ENCODE assay signal across 12 mouse cellular contexts in genomic region chr1:131419307-131419706, GRCm38 (mm10).
DNase-seq lines count a peak whose midpoint lies in the region; ATAC-seq and TF ChIP-seq lines count a peak whose summit lies in the region.
"Had no signal": no experiment of that assay in that cellular context is flagged by ENCODE, and none has a peak within 500 bp of the region (broad histone marks: within the 10 kb centered on the region; RNA-seq: fewer than 3 reads in every experiment).

No protein-coding gene starts in this region.

- DNase-seq in heart, adult 18-20 months = peak; percentile 17 to 38
- DNase-seq in heart, adult 8-10 months (ENCODE audit: low spot score) = no peak
- no peak for DNase-seq in midbrain, postnatal 0 days (ENCODE audit: low spot score)
- DNase-seq in gastrocnemius, adult 8-10 months (ENCODE audit: low spot score in 2 of 2) = no peak
- DNase-seq in left cerebral cortex, adult 8-10 months (ENCODE audit: low spot score in 2 of 2) = no peak
- DNase-seq: kidney, postnatal 14 days; layer of hippocampus, postnatal 36 days had no signal

- no peaks in the 10 kb centered on the region for H3K9me3 ChIP-seq in midbrain, embryonic 13.5 days
- no peaks in the 10 kb centered on the region for H3K9me3 ChIP-seq in midbrain, postnatal 0 days (ENCODE audit: low read length)
- H3K9me3 ChIP-seq: embryonic facial prominence, embryonic 12.5 days; limb, embryonic 15.5 days had no signal

- H3K27me3 ChIP-seq in midbrain, embryonic 13.5 days = no peaks in the 10 kb centered on the region
- H3K27me3 ChIP-seq in midbrain, postnatal 0 days (ENCODE audit: insufficient read depth, low read length) = no peaks in the 10 kb centered on the region
- H3K27me3 ChIP-seq: embryonic facial prominence, embryonic 12.5 days; limb, embryonic 15.5 days had no signal

- H3K27ac ChIP-seq in midbrain, embryonic 13.5 days = 0 out of 2 replicates have a peak overlapping the region, but pooled peaks have one; percentile 25
- no peak overlapping the region for H3K27ac ChIP-seq in midbrain, postnatal 0 days (ENCODE audit: low read depth, low read length)
- H3K27ac ChIP-seq: embryonic facial prominence, embryonic 12.5 days; limb, embryonic 15.5 days had no signal

- peaks cover 31% of the 10 kb centered on the region for H3K4me1 ChIP-seq in midbrain, embryonic 13.5 days (replicated peaks)
- H3K4me1 ChIP-seq in midbrain, postnatal 0 days (ENCODE audit: insufficient read depth, low read length) = peaks cover 10% of the 10 kb centered on the region
- H3K4me1 ChIP-seq: limb, embryonic 15.5 days had no signal

- no peak overlapping the region for H3K4me2 ChIP-seq in midbrain, embryonic 13.5 days (replicated peaks)
- no peak overlapping the region for H3K4me2 ChIP-seq in midbrain, postnatal 0 days (ENCODE audit: low read depth, low read length, poor library complexity, severe bottlenecking)
- H3K4me2 ChIP-seq: embryonic facial prominence, embryonic 12.5 days; limb, embryonic 15.5 days had no signal

- ATAC-seq in midbrain, embryonic 13.5 days = no peak
- no peak for ATAC-seq in midbrain, postnatal 0 days (ENCODE audit: low FRiP score)
- 0 out of 2 replicates have a peak, but pooled peaks have one; percentile 44 for ATAC-seq in erythroid progenitor cell, adult 5-6 weeks (replicated peaks; ENCODE audit: low FRiP score, poor library complexity, severe bottlenecking)
- peak; percentile 86 for ATAC-seq in megakaryocyte-erythroid progenitor cell, adult 5-6 weeks (replicated peaks; ENCODE audit: low FRiP score, low TSS enrichment, poor library complexity, severe bottlenecking)

- H3K36me3 ChIP-seq in midbrain, embryonic 13.5 days = no peaks in the 10 kb centered on the region
- no peaks in the 10 kb centered on the region for H3K36me3 ChIP-seq in midbrain, postnatal 0 days (ENCODE audit: insufficient read depth, low read length)
- H3K36me3 ChIP-seq: embryonic facial prominence, embryonic 12.5 days; limb, embryonic 15.5 days had no signal

- H3K9ac ChIP-seq in midbrain, embryonic 13.5 days (replicated peaks) = no peak overlapping the region
- no peak overlapping the region for H3K9ac ChIP-seq in midbrain, postnatal 0 days (replicated peaks; ENCODE audit: low read length, poor library complexity, severe bottlenecking)
- H3K9ac ChIP-seq: embryonic facial prominence, embryonic 12.5 days; limb, embryonic 15.5 days had no signal

- WGBS in midbrain, embryonic 13.5 days = 71% methylated on average over 3 of the region's 3 CpGs
- WGBS in midbrain, postnatal 0 days = 34% methylated on average over 3 of the region's 3 CpGs

- no peak overlapping the region for H3K4me3 ChIP-seq in midbrain, embryonic 13.5 days (replicated peaks)
- H3K4me3 ChIP-seq in midbrain, postnatal 0 days (ENCODE audit: low read depth, low read length) = no peak overlapping the region
- H3K4me3 ChIP-seq: embryonic facial prominence, embryonic 12.5 days; limb, embryonic 15.5 days had no signal

- no peak for TF ChIP-seq CTCF in midbrain, postnatal 0 days (IDR thresholded peaks at IDR 0.05)

Comparison
In these comparisons a context has a peak if more than half of its experiments do, and no peak if none do; other contexts are left out.
1. DNase-seq: peak in heart, adult 18-20 months (2 of 2); none in heart, adult 8-10 months (single experiment), midbrain, postnatal 0 days (single experiment), gastrocnemius, adult 8-10 months (0 of 2) and left cerebral cortex, adult 8-10 months (0 of 2).
2. ATAC-seq: peak in erythroid progenitor cell, adult 5-6 weeks (single experiment) and megakaryocyte-erythroid progenitor cell, adult 5-6 weeks (single experiment); none in midbrain, embryonic 13.5 days (single experiment) and midbrain, postnatal 0 days (single experiment).